Mouse (Mus musculus): ENCODE measurements at regions not wholly inside any gene's neighbourhood (a gene's known extent, or its start where the extent isn't known, plus 50 kb on each side); places are given as distances from the start of the nearest gene placed in this dataset.
A peak's percentile ranks its signal among the peaks of the same experiment; 100 is the strongest.
"Not testable (repeated sequence)": the region's sequence is repeated elsewhere in the genome, so short reads cannot be mapped to it uniquely, and the experiment has no call there.

DNA sequence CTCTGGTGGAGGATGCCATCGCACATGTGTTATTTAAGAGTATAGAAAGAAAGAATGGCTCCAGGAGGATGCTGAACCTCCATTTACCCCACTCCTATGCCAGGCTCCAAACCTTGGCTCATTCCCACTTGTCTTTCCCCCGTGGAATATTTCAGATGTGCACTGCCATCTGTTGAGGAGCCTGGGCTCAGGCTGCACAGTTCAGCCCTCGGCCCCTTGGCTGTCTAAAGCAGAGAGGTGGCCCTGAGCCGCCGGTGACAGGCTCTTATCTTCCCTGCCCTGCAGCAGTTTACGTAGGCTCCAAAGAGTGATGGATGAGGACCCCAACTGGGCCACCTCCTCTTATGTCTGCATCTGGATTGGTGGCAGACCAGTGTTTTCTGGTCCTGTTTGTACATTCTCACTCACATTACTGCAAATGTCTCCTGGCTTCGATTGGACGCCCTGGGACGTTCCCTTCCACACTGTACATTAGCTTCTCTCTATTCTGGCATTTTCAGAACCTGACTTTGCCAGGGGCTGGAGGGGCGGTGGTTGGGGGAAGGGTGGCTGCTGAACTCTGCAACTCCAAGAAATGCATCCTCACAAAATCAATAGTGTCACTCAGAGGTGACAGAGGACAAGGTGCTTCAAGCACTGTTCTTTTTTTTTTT, 447.3 kb upstream of the Clint1 start:
- WGBS = 33% methylated on average over 10 of the region's 10 CpGs
- Histone ChIP-seq H3K4me1 (ENCODE audit: control insufficient read depth, insufficient read depth, low read length) (no peaks in the 10 kb centered on the region), H3K4me3 (replicated peaks; ENCODE audit: insufficient read depth, low read depth, low read length) (no peak overlapping the region), H3K27ac (ENCODE audit: insufficient read depth, low read length) (no peak overlapping the region), H3K27me3 (ENCODE audit: control insufficient read depth, insufficient read depth, low read length) (no peaks in the 10 kb centered on the region)
- TF ChIP-seq POLR2A (IDR thresholded peaks at IDR 0.05; ENCODE audit: borderline replicate concordance, insufficient read depth, low read length) = no peak
- no peak for TF ChIP-seq CTCF (IDR thresholded peaks at IDR 0.05; ENCODE audit: borderline replicate concordance, insufficient read depth, low read depth, low read length)
- DNase-seq = no peak

DNA sequence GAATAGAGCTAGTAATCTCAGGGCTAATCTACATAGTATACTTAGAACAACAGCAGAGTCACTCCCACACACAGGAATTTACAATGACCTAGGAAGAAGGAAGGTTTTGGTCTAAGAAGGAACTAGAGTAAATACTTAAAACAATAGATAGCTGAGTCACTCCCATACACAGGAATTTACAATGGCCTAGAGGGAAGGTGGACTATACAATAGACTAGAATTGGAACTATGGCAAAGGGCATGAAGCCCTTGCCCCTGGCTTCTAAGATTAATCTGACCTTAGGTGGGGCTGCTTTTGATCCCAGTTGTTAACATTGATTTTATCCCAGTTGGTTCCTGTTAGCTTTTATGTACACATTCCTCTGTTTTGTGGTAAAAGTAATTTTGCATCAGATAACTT, 427.8 kb upstream of the Clint1 start:
- not testable (repeated sequence) for H3K27me3 ChIP-seq (ENCODE audit: control insufficient read depth, insufficient read depth, low read length); DNase-seq; H3K27ac ChIP-seq (ENCODE audit: insufficient read depth, low read length); H3K4me1 ChIP-seq (ENCODE audit: control insufficient read depth, insufficient read depth, low read length); H3K4me3 ChIP-seq (replicated peaks; ENCODE audit: insufficient read depth, low read depth, low read length)

- Histone ChIP-seq H3K27ac (ENCODE audit: insufficient read depth, low read length) (no peak overlapping the region), H3K27me3 (ENCODE audit: control insufficient read depth, insufficient read depth, low read length) (no peaks in the 10 kb centered on the region), H3K4me1 (ENCODE audit: control insufficient read depth, insufficient read depth, low read length) (no peaks in the 10 kb centered on the region), H3K4me3 (replicated peaks; ENCODE audit: insufficient read depth, low read depth, low read length) (no peak overlapping the region)
- DNase-seq = no peak
- 68% methylated on average over 3 of the region's 3 CpGs for WGBS
- TF ChIP-seq CTCF (IDR thresholded peaks at IDR 0.05; ENCODE audit: borderline replicate concordance, insufficient read depth, low read depth, low read length) = no peak
- no peak for TF ChIP-seq POLR2A (IDR thresholded peaks at IDR 0.05; ENCODE audit: borderline replicate concordance, insufficient read depth, low read length)
Measured at GRCm38 (mm10) chr11:45440937-45441720, 410.7 kb upstream of the Clint1 start.

- Histone ChIP-seq H3K27ac (ENCODE audit: insufficient read depth, low read length) (no peak overlapping the region), H3K4me3 (replicated peaks; ENCODE audit: insufficient read depth, low read depth, low read length) (no peak overlapping the region), H3K4me1 (ENCODE audit: control insufficient read depth, insufficient read depth, low read length) (no peaks in the 10 kb centered on the region), H3K27me3 (ENCODE audit: control insufficient read depth, insufficient read depth, low read length) (no peaks in the 10 kb centered on the region)
- 93% methylated on average over 2 of the region's 2 CpGs for WGBS
- TF ChIP-seq POLR2A (IDR thresholded peaks at IDR 0.05; ENCODE audit: borderline replicate concordance, insufficient read depth, low read length) (no peak), CTCF (IDR thresholded peaks at IDR 0.05; ENCODE audit: borderline replicate concordance, insufficient read depth, low read depth, low read length) (no peak)
- DNase-seq = no peak
Measured at GRCm38 (mm10) chr11:45446512-45446911, 405.3 kb upstream of the Clint1 start.

GRCm38 (mm10) chr11:45454234-45454633, 397.6 kb upstream of the Clint1 start:
- TF ChIP-seq POLR2A (IDR thresholded peaks at IDR 0.05; ENCODE audit: borderline replicate concordance, insufficient read depth, low read length) (no peak), CTCF (IDR thresholded peaks at IDR 0.05; ENCODE audit: borderline replicate concordance, insufficient read depth, low read depth, low read length) (no peak)
- WGBS = 58% methylated on average over 5 of the region's 5 CpGs
- no peak overlapping the region for H3K27ac ChIP-seq (ENCODE audit: insufficient read depth, low read length)
- peak; percentile 15 to 23 for DNase-seq
- H3K4me1 ChIP-seq (ENCODE audit: control insufficient read depth, insufficient read depth, low read length) = peaks cover 26% of the 10 kb centered on the region; the same call in 1 of the 2 replicates
- no peaks in the 10 kb centered on the region for H3K27me3 ChIP-seq (ENCODE audit: control insufficient read depth, insufficient read depth, low read length)
- no peak overlapping the region for H3K4me3 ChIP-seq (replicated peaks; ENCODE audit: insufficient read depth, low read depth, low read length)

GRCm38 (mm10) chr11:45454933-45455332, 396.9 kb upstream of the Clint1 start:
- peak; percentile 94 to 98 for DNase-seq
- Histone ChIP-seq H3K4me3 (replicated peaks; ENCODE audit: insufficient read depth, low read depth, low read length) (no peak overlapping the region), H3K4me1 (ENCODE audit: control insufficient read depth, insufficient read depth, low read length) (peaks cover 26% of the 10 kb centered on the region; the same call in 1 of the 2 replicates), H3K27me3 (ENCODE audit: control insufficient read depth, insufficient read depth, low read length) (no peaks in the 10 kb centered on the region), H3K27ac (ENCODE audit: insufficient read depth, low read length) (no peak overlapping the region; the same call in 1 of the 2 replicates)
- WGBS = 4% methylated on average over 3 of the region's 3 CpGs
- TF ChIP-seq POLR2A (IDR thresholded peaks at IDR 0.05; ENCODE audit: borderline replicate concordance, insufficient read depth, low read length) (no peak), CTCF (IDR thresholded peaks at IDR 0.05; ENCODE audit: borderline replicate concordance, insufficient read depth, low read depth, low read length) (no peak)

GRCm38 (mm10) chr11:45456724-45457123, 395.1 kb upstream of the Clint1 start:
- no peak for DNase-seq
- no peak overlapping the region for H3K27ac ChIP-seq (ENCODE audit: insufficient read depth, low read length)
- H3K27me3 ChIP-seq (ENCODE audit: control insufficient read depth, insufficient read depth, low read length) = no peaks in the 10 kb centered on the region
- 93% methylated on average over 3 of the region's 3 CpGs for WGBS
- H3K4me1 ChIP-seq (ENCODE audit: control insufficient read depth, insufficient read depth, low read length) = peaks cover 26% of the 10 kb centered on the region; the same call in 1 of the 2 replicates
- no peak overlapping the region for H3K4me3 ChIP-seq (replicated peaks; ENCODE audit: insufficient read depth, low read depth, low read length)
- TF ChIP-seq CTCF (IDR thresholded peaks at IDR 0.05; ENCODE audit: borderline replicate concordance, insufficient read depth, low read depth, low read length) (no peak), POLR2A (IDR thresholded peaks at IDR 0.05; ENCODE audit: borderline replicate concordance, insufficient read depth, low read length) (no peak)

DNA sequence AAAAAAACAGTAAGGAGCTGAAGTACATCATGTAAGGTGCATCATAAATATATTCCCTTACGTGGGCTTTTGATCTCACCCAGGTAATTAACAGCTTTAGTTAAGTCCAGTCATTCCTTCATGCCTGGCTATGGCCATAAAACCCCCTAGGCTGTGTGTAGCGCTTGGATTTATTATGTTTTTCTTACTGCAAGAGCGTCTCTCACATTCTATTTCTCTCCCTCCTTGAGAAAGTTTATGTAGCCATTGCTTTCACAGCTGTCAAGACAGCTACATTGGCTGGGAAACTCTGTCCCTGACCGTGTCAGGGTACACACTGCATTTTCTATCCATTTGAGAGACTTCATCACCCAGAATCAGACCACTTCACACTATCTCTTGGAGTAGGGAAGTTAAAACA, 394.3 kb upstream of the Clint1 start:
- H3K4me3 ChIP-seq (replicated peaks; ENCODE audit: insufficient read depth, low read depth, low read length) = no peak overlapping the region
- no peak for DNase-seq
- WGBS = 96% methylated on average over 4 of the region's 4 CpGs
- no peak overlapping the region for H3K27ac ChIP-seq (ENCODE audit: insufficient read depth, low read length)
- TF ChIP-seq POLR2A (IDR thresholded peaks at IDR 0.05; ENCODE audit: borderline replicate concordance, insufficient read depth, low read length) = no peak
- no peak for TF ChIP-seq CTCF (IDR thresholded peaks at IDR 0.05; ENCODE audit: borderline replicate concordance, insufficient read depth, low read depth, low read length)
- H3K27me3 ChIP-seq (ENCODE audit: control insufficient read depth, insufficient read depth, low read length) = no peaks in the 10 kb centered on the region
- peaks cover 26% of the 10 kb centered on the region; the same call in 1 of the 2 replicates for H3K4me1 ChIP-seq (ENCODE audit: control insufficient read depth, insufficient read depth, low read length)

Data from cerebellum, adult 2 months (tissue).